Mouse (Mus musculus) liver, embryonic 13.5 days (tissue): ENCODE data around the gene Hoxd4. TPM values are rescaled to one million over a fixed set of nuclear protein-coding genes. Genes with fewer than 3 reads are reported as not detected.

Experiments used
- ATAC-seq: fragments of 200-750 bp; cut with Nextera tagmentation; 2 replicates; pipeline ENCODE4 v1.8.0; 2017; ENCODE audit warnings: low read depth, mild to moderate bottlenecking, moderate number of reproducible peaks, moderate library complexity
- DNase-seq: peaks from one replicate; pipeline ENCODE4 v3.0.0; 2022
- H3K27ac ChIP-seq: fragments of 300-500 bp; sonication (generic); 2 replicates; pipeline ENCODE4 v1.5.1; 2015; ENCODE audit warnings: moderate library complexity, mild to moderate bottlenecking, inconsistent platforms
- H3K27me3 ChIP-seq: fragments of 300-500 bp; sonication (generic); 2 replicates; pipeline ENCODE4 v1.6.1; 2015; ENCODE audit warnings: mild to moderate bottlenecking, inconsistent platforms
- H3K36me3 ChIP-seq: fragments of 300-500 bp; sonication (generic); 2 replicates; pipeline ENCODE4 v1.6.1; 2015; ENCODE audit warnings: mild to moderate bottlenecking, inconsistent platforms
- H3K4me1 ChIP-seq: fragments of 300-500 bp; sonication (generic); replicated peaks from 2 replicates; pipeline ENCODE4 v1.6.1; 2015; ENCODE audit warnings: inconsistent platforms
- H3K4me2 ChIP-seq: fragments of 300-500 bp; sonication (generic); 2 replicates; pipeline ENCODE4 v1.6.1; 2015; ENCODE audit warnings: inconsistent platforms, mild to moderate bottlenecking, moderate library complexity
- H3K4me3 ChIP-seq: fragments of 300-500 bp; sonication (generic); replicated peaks from 2 replicates; pipeline ENCODE4 v1.5.1; 2015; ENCODE audit warnings: mild to moderate bottlenecking, inconsistent platforms
- H3K9ac ChIP-seq: fragments of 300-500 bp; sonication (generic); 2 replicates; pipeline ENCODE4 v1.6.1; 2015; ENCODE audit warnings: mild to moderate bottlenecking, inconsistent platforms
- H3K9me3 ChIP-seq: fragments of 300-500 bp; sonication (generic); replicated peaks from 2 replicates; pipeline ENCODE4 v1.6.1; 2016; ENCODE audit warnings: inconsistent platforms
- WGBS: fragments of 180-500 bp; shearing (Covaris S2); methylation state at CpG from one replicate; pipeline ENCODE4 v1.1.7; 2015; ENCODE audit not compliant: insufficient replicate concordance; 5-methylcytosine and 5-hydroxymethylcytosine counted together
- polyA plus RNA-seq: library from polyadenylated mRNA; unstranded; fragments of >200 nt; fragmentation: Nextera tagmentation; extraction: Ambion mirVana; gene quantifications from 2 replicates; pipeline ENCODE4 v1.2.1, GENCODE M21; 2015

Hoxd4 gene
- polyA plus RNA-seq, 1 experiment from 2014 or later: not detected

- ATAC-seq: no peak
- Histone ChIP-seq H3K27me3 (peaks cover 100% of the 10 kb centered on the region), H3K9ac (no peak overlapping the region), H3K4me1 (no peaks in the 10 kb centered on the region), H3K27ac (no peak overlapping the region), H3K4me2 (no peak overlapping the region), H3K36me3 (no peaks in the 10 kb centered on the region), H3K4me3 (no peak overlapping the region), H3K9me3 (no peaks in the 10 kb centered on the region)
- 7% methylated on average over 27 of the region's 27 CpGs for WGBS
- DNase-seq: no peak
Observed at GRCm38 (mm10) chr2:74734996-74735811, 23.5 kb downstream of the Hoxd4 start.

GRCm38 (mm10) chr2:74735851-74736687, 24.3 kb downstream of the Hoxd4 start:
- WGBS: 2% methylated on average over 42 of the region's 42 CpGs
- Histone ChIP-seq H3K9me3 (no peaks in the 10 kb centered on the region), H3K27ac (no peak overlapping the region), H3K9ac (no peak overlapping the region), H3K27me3 (peaks cover 100% of the 10 kb centered on the region), H3K4me1 (no peaks in the 10 kb centered on the region), H3K4me2 (no peak overlapping the region), H3K4me3 (no peak overlapping the region), H3K36me3 (no peaks in the 10 kb centered on the region)
- no peak for ATAC-seq
- no peak for DNase-seq

- WGBS: 9% methylated on average over 15 of the region's 15 CpGs
- Histone ChIP-seq H3K9ac (no peak overlapping the region), H3K9me3 (no peaks in the 10 kb centered on the region), H3K4me3 (no peak overlapping the region), H3K27me3 (peaks cover 99% of the 10 kb centered on the region), H3K4me1 (no peaks in the 10 kb centered on the region), H3K36me3 (no peaks in the 10 kb centered on the region), H3K27ac (no peak overlapping the region), H3K4me2 (no peak overlapping the region)
- DNase-seq: no peak
- ATAC-seq: no peak
Observed at GRCm38 (mm10) chr2:74736688-74737577, 25.2 kb downstream of the Hoxd4 start.

GRCm38 (mm10) chr2:74737578-74738070, 25.9 kb downstream of the Hoxd4 start:
- Histone ChIP-seq H3K4me1 (no peaks in the 10 kb centered on the region), H3K4me3 (no peak overlapping the region), H3K27ac (no peak overlapping the region), H3K27me3 (peaks cover 99% of the 10 kb centered on the region), H3K9me3 (no peaks in the 10 kb centered on the region), H3K9ac (no peak overlapping the region), H3K36me3 (no peaks in the 10 kb centered on the region), H3K4me2 (no peak overlapping the region)
- WGBS: 17% methylated on average over 7 of the region's 7 CpGs
- DNase-seq (no peak), ATAC-seq (no peak)

GRCm38 (mm10) chr2:74738623-74739475, 27.1 kb downstream of the Hoxd4 start:
- WGBS: 2% methylated on average over 20 of the region's 20 CpGs
- Histone ChIP-seq H3K27me3 (peaks cover 98% of the 10 kb centered on the region), H3K36me3 (no peaks in the 10 kb centered on the region), H3K4me1 (no peaks in the 10 kb centered on the region), H3K9ac (no peak overlapping the region), H3K4me3 (no peak overlapping the region), H3K9me3 (no peaks in the 10 kb centered on the region), H3K27ac (no peak overlapping the region), H3K4me2 (no peak overlapping the region)
- DNase-seq: no peak
- no peak for ATAC-seq

GRCm38 (mm10) chr2:74739476-74739800, 27.7 kb downstream of the Hoxd4 start:
- DNase-seq (no peak), ATAC-seq (no peak)
- WGBS: 20% methylated on average over 2 of the region's 2 CpGs
- no peaks in the 10 kb centered on the region for H3K4me1 ChIP-seq
- no peak overlapping the region for H3K27ac ChIP-seq
- no peak overlapping the region for H3K4me2 ChIP-seq
- H3K36me3 ChIP-seq: no peaks in the 10 kb centered on the region
- no peaks in the 10 kb centered on the region for H3K9me3 ChIP-seq
- peaks cover 98% of the 10 kb centered on the region for H3K27me3 ChIP-seq
- H3K9ac ChIP-seq: no peak overlapping the region
- no peak overlapping the region for H3K4me3 ChIP-seq

- no peak overlapping the region for H3K27ac ChIP-seq
- H3K4me1 ChIP-seq: no peaks in the 10 kb centered on the region
- no peak overlapping the region for H3K4me3 ChIP-seq
- no peak for DNase-seq
- H3K27me3 ChIP-seq: peaks cover 98% of the 10 kb centered on the region
- ATAC-seq: no peak
- WGBS: 8% methylated on average over 14 of the region's 14 CpGs
- no peak overlapping the region for H3K4me2 ChIP-seq
- no peaks in the 10 kb centered on the region for H3K36me3 ChIP-seq
- no peak overlapping the region for H3K9ac ChIP-seq
- no peaks in the 10 kb centered on the region for H3K9me3 ChIP-seq
Observed at GRCm38 (mm10) chr2:74739869-74740268, 28.1 kb downstream of the Hoxd4 start.

- Histone ChIP-seq H3K4me1 (no peaks in the 10 kb centered on the region), H3K9ac (no peak overlapping the region), H3K36me3 (no peaks in the 10 kb centered on the region), H3K9me3 (no peaks in the 10 kb centered on the region), H3K4me2 (no peak overlapping the region), H3K27ac (no peak overlapping the region), H3K27me3 (peaks cover 98% of the 10 kb centered on the region), H3K4me3 (no peak overlapping the region)
- ATAC-seq (no peak), DNase-seq (no peak)
- WGBS: 3% methylated on average over 43 of the region's 43 CpGs
Observed at GRCm38 (mm10) chr2:74740311-74741091, 28.8 kb downstream of the Hoxd4 start.

GRCm38 (mm10) chr2:74741252-74741978, 29.7 kb downstream of the Hoxd4 start:
- WGBS: 38% methylated on average over 2 of the region's 3 CpGs
- H3K27ac ChIP-seq: no peak overlapping the region
- no peak overlapping the region for H3K4me3 ChIP-seq
- DNase-seq (no peak), ATAC-seq (no peak)
- H3K4me2 ChIP-seq: no peak overlapping the region
- no peaks in the 10 kb centered on the region for H3K36me3 ChIP-seq
- peaks cover 98% of the 10 kb centered on the region for H3K27me3 ChIP-seq
- no peaks in the 10 kb centered on the region for H3K9me3 ChIP-seq
- no peaks in the 10 kb centered on the region for H3K4me1 ChIP-seq
- H3K9ac ChIP-seq: no peak overlapping the region

- Histone ChIP-seq H3K9me3 (no peaks in the 10 kb centered on the region), H3K4me1 (no peaks in the 10 kb centered on the region), H3K27ac (no peak overlapping the region), H3K9ac (no peak overlapping the region), H3K27me3 (peaks cover 98% of the 10 kb centered on the region), H3K4me2 (no peak overlapping the region), H3K4me3 (no peak overlapping the region), H3K36me3 (no peaks in the 10 kb centered on the region)
- DNase-seq: no peak
- ATAC-seq: no peak
Observed at GRCm38 (mm10) chr2:74741979-74742277, 30.2 kb downstream of the Hoxd4 start.
